Mouse (Mus musculus) T-helper 2 cell (primary cell): ENCODE results near the gene Megf8.

Experiments
- in situ Hi-C: fragments of 300-600 bp; cut with MboI, MseI; formaldehyde crosslinking; loops from one replicate; pipeline ENCODE4 v1.15.1; 2025; ENCODE audit warnings: high pct_unique_total_duplicates

Gene Megf8

DNA sequence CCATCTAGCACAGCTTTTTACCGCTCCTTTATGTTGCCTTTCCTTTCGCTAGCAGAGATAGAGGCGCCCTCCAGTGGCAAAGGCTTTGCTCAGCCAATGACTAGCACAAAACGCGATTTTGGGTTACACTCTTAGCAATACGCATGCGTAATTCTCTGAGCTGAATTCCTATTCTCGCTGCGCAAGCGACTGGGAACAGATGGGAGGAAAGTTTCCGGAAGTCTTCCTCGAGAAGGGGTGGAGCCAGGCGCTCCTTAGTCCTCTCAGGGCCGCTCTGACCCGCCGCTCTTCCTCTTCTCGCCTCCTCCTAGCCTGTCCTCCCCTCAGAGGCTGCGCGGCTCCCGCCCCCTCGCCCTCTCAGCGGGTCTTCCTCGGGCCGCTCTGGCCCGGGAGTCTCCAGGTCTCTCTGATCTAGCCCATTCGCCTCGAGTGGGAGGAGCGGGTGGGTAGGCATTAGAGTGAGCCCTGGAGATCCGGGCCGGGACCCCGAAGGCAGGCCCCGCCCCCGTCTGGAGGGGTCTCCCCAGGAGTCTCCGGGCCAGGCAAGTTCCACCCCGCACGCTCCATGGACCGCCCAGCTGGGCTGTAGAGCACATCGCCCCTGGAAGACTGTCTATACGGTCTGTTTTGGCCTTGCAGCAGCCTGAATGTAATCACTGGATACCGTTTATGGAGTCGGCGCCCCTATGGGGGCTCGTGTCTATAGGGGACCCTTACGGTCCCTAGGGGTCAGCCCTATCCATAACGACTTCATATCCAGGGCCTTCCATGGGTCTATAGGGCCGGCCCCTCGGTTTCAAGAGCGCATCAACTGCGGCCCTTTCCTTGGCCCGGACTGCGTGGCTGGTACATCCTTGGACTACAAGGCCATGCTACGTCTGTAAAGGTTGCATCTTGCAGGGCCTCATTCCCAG, at the start of gene Megf8:
Gene Megf8 (plus strand): TSS at position 633 of the 914 bp plus-strand sequence.
- in situ Hi-C loops = no loop called here

DNA sequence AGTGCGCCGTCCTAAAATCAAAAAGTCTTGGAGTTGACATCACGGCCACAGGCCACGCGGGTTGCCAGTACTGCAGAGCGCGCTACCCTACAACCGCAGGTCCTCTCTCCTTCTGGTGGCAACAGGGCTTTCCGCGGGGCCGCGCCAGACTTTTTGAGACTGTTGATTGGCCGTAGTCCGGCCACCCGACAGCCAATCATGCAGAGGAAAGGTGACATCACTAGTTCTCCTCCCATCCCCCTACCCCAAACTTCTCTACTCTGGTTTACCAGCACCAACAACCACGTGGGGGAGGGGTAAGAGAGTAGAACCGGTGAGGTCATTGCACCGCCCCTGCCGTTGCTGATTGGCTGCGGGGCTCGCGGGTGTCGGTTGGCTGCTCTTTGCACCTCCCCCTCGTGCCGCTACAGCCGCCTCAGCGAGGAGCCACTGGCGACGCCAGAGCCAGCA, 49.6 kb upstream of the Megf8 start, which contains the start of gene Cic:
Gene Cic (plus strand): TSS at position 404 of the 450 bp plus-strand sequence.
- in situ Hi-C loops = loop anchor here (5.0 kb wide), 1 partner anchor 45 kb away; the partner anchor contains the start of genes Dedd2 and Zfp526

DNA sequence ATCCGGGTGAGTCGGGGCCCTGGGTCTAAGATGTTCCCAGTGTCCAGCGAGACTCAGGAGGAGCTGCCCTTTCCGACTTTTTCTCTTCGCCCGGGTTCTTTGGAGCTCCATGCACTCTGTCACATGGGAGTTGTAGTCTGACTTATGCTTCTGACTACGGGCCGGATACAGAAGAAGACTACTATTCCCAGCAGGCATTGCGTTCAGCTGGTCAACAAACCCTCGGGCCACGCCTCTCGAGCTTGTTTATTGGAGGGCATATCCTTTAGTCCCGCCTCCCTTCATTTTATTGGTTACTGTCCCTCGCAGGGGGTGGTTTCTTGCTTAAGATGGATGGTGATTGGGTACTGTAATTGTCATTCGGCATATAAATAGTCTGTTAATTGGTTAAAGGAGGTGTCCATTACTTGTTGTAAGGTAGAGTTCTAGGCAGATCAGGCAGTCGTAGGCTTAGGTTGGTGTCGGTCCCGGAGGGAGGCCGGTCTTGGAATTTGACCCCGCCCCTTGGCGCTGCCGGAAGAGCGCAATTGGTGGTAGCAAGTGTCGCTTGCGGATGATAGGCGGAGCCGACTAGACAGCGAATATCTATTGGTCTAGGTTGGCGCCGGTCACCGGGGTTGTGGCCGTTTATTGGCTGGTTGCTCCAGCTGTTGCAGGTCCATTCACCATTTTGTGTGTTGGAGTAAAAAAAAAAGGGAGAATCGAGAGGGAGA, 49.1 kb upstream of the Megf8 start:
- in situ Hi-C loops = loop anchor here (5.0 kb wide), 1 partner anchor 46 kb away; the partner anchor contains the start of genes Dedd2 and Zfp526

DNA sequence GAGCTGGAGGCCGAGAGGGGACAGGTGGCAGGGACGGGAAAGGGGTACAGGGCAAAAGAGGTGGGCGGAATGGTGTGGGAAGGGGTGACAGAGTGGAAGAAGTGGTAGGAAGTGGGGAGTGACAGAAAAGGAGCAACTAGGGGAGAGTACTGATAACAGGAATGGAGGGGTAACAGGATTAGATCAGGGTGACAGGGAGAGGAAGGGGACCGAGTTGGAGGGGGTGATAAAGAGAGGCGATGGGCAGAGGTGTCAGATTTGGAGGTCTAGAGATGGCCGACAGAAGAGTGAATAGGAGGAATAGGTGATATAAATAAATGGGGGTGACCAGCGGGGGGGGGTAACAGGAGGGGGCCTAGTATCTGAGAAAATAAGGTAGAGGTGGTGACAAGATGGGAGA, 48.4 kb upstream of the Megf8 start:
- in situ Hi-C loops = loop anchor here (5.0 kb wide), 1 partner anchor 46 kb away; the partner anchor contains the start of genes Dedd2 and Zfp526

DNA sequence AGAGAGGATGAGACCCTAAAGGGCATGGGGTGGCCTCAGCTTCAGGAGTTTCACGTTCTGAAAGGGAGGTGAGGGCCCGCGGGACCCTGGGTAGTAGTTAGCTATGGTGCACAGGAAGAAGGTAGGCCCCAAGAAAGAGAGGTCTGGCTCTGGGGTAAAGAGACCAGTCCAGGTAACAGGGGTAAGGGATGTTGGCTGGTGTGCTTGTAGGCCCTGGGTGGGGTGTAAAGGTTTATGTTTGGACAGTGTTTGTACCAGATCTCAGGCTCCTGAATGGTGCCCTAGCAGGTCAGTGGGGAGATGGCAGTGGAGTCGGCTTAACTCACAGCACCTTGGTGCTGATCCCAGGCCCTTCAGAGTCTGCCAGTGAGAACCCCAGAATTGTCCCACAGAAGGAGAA, 47.9 kb upstream of the Megf8 start:
- in situ Hi-C loops = loop anchor here (5.0 kb wide), 1 partner anchor 47 kb away; the partner anchor contains the start of genes Dedd2 and Zfp526

DNA sequence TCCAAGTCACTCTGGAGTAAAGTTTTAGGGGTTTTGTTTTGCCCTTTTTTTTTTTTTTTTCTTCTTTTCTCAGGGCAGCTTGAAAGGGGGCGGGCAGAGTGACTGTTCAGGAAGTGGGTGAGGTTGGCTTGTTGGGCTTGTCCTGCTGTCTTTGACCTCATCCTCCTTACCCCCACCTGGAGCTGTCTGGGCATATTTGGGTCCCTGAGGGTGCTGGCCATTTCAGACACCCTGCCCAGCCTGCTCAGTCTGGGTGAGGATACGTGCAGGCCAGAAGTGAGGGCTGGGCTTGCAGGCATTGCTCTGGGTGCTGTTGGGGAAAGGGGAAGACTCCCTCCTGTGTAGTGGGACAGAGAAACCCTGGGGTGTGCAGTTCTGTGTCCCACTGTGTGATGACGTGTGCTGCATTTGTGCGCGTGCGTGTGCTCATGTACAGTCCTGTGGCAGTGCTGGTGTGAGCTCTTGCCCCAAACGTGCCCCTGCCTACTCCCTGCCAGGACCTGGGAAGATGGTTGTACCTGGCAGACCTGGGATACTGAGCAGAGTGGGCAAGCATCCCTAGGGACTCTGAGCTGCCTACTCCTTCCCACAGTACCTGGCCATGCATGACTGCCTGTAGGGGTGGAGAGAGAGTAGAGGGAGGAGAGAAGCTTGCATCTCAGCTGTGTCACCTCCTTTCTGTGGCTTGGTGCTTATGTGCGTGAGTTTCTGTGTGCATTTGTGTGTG, 47.3 kb upstream of the Megf8 start:
- in situ Hi-C loops = loop anchor here (5.0 kb wide), 1 partner anchor 47 kb away; the partner anchor contains the start of genes Dedd2 and Zfp526

DNA sequence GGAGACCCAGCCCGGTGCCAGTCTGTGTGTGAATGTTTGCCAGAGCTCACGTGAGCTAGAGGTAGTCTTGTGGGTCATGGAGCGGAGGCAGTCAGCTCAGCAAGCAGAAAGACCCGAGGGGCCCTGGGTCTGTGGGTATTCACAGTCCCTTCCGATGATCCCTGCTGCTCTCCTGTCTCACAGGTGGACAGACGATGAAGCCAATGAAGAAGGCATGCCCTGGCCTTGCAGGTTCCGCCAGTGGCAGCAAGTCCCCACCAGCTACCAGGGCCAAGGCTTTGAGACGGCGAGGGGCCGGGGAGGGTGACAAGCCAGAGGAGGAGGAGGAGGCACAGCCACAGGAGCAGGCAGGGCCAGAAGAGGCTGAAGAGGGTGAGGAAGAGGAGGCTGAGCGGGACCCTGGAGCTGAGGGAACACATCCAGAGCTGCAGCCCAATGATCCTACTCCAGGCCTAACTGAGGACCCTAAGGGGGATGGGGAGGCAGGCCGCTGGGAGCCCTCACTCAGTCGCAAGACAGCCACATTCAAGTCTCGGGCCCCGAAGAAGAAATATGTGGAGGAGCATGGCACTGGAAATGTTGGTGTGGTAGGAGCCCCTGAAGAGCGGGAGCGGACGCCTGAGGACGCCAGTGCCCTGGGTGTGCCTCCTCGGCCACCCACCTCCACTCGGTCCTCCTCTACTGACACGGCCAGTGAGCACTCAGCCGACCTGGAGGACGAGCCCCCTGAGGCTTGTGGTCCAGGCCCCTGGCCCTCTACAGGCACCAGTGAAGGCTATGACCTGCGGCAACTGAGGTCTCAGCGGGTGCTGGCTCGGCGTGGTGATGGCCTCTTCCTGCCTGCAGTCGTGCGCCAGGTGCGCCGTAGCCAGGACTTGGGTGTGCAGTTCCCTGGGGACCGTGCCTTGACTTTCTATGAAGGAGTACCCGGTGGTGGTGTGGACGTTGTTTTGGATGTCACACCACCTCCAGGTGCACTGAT, 46.0 kb upstream of the Megf8 start:
- in situ Hi-C loops = no loop called here

DNA sequence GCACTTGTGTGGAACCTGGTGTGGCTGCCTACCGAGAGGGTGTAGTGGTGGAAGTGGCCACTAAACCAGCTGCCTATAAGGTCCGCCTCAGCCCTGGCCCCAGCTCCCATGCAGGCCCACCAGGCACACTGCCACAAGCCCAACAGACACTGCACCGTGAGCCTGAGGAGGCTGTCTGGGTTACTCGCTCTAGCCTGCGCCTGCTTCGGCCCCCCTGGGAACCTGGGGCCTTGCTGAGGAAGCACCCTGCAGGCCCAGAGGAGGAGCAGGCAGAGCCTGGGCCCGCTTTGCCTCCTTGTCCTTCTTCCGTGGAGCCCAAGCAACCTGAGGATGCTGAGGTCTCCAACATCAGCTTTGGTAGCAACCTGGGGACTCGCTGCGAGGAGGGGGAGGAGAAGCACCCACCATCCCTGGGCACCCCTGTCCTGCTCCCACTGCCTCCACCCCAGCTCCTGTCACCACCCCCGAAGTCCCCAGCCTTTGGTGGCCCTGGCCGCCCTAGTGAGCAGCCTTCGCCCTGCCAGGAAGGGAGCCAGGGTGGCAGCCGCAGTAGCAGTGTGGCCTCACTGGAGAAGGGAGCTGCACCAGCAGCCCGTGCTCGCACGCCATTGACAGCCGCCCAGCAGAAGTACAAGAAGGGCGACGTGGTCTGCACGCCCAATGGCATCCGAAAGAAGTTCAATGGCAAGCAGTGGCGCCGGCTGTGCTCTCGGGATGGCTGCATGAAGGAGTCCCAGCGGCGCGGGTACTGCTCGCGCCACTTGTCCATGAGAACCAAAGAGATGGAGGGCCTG, 45.1 kb upstream of the Megf8 start:
- in situ Hi-C loops = no loop called here

DNA sequence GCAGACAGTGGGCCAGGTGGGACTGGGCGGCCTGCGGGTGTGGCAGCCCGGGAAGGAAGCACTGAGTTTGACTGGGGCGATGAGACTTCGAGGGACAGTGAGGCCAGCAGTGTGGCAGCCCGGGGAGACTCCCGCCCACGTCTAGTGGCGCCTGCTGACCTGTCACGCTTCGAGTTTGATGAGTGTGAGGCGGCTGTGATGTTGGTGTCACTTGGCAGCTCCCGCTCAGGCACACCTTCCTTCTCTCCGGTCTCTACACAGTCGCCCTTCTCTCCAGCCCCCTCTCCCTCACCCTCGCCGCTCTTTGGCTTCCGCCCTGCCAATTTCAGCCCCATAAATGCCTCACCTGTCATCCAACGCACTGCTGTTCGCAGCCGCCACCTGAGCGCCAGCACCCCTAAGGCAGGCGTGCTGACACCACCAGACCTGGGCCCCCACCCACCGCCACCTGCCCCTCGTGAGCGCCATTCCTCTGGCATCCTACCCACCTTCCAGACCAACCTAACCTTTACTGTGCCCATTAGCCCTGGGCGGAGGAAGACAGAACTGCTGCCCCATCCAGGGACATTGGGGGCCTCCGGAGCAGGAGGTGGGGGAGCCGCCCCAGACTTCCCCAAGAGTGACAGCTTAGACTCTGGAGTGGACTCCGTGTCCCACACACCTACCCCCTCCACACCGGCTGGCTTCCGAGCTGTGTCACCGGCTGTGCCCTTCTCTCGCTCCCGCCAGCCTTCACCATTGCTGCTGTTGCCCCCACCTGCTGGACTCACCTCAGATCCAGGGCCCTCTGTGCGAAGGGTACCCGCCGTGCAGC, 44.3 kb upstream of the Megf8 start:
- in situ Hi-C loops = no loop called here

DNA sequence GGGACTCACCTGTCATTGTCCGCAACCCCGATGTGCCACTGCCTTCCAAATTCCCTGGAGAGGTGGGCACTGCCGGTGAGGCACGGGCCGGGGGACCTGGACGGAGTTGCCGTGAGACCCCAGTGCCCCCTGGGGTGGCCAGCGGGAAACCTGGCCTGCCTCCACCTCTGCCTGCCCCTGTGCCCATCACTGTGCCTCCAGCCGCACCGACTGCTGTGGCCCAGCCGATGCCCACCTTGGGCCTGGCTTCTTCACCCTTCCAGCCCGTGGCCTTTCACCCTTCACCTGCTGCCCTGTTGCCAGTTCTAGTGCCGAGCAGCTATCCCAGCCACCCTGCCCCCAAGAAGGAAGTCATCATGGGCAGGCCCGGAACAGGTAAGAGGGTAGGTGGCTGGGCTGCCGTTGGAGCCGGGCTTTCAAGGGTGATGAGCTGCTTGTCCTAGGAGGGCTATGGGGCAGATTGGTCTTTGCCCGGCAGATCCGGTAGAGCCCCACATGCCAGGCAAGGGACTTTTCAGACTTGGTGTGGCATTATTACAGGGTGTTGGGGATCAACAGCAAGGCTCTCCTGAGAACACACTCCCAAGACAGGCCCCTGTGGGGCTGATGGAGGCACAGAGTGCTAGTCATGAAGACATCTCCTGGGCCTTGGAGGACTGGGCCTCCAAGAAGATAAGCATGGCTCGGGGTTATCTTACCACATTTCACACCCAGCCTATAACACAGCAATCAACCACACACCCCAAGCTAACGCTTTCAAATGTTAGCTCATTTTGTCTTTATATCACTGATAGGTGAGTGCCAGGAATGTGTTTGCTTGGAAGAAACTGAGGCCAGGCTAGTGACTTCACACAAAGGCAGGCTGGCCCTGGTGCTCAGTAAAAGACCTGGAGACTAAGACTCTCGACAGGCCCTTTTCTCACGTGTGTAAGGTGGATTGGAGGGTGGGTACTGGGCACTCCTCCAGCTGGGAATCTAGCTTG, 43.4 kb upstream of the Megf8 start:
- in situ Hi-C loops = no loop called here

DNA sequence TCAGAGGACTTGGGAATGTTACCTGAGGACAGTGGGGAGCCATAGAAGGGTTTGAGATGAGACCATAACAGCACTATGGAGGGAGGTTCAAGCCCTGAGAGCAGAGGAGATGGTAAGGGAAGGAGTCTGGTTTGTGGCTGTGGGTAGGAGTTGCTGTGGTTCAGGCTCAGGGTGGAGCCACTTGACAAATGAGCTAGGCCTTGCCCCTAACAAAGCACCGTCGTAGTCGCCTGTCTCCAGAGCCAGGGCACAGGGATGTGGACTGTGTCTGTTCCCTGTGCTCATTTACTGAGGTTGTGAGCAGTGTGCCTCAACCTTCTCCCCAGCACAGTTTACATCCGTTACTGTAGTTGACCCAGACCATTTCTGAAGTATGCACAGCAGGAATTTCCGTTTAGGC, 42.4 kb upstream of the Megf8 start:
- in situ Hi-C loops = no loop called here

DNA sequence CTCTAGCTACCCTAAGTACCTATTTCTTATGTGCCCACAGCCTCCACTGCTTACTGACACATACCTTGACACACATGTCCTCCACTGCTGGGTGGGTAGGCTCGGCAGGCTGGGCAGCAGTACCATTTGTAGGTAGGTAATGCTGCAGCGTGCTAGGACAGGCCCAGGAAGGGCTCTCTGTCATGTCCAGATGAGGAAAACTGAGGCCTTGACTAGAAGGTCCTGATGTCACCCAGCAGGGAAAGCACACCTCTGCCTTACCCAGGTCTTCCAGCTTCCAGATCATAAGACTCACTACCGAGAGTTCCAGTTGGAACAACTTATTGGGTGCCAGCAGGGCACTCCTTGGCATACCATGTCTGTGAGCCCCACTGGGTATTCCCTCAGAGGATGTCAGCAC, 42.0 kb upstream of the Megf8 start:
- in situ Hi-C loops = loop anchor here (25.0 kb wide), 1 partner anchor 1537 kb away; the partner anchor contains the start of gene Cyp2g1

DNA sequence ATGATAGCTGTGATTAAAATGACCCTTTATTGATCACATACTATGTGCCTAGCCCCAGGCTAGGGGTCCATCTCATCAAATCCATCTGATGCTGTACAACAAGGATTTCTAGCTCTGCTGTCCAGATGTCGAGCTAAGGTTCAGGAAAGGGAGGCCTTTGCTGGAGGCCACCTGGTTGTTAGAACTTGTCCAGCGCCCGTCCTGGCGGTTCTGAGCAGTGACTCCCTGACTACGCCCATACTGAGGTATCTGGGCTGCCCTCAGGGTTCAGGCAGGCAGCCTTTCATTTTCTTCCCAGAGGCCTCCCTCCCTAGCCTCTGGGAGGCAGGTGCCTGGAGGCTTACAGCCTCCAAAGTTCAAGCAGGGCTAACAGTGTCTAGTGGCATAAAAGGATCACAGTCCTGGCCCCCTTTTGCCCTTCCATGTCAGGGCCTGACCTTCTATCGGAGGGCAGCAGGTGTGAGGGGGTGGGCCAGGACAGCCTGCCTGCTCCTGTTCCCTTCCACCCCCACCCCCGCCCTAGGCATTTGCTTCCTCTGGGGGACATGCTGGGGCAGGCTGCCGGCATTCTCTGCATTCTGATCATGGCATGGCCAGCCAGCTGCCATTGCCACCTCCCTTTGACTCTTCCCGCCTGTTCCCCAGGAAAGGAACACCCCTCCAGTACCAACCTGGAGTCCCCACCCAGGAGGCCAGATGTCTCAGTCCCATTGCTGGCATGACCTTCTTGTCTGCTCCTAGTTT, 41.2 kb upstream of the Megf8 start:
- in situ Hi-C loops = loop anchor here (25.0 kb wide), 1 partner anchor 1537 kb away; the partner anchor contains the start of gene Cyp2g1

DNA sequence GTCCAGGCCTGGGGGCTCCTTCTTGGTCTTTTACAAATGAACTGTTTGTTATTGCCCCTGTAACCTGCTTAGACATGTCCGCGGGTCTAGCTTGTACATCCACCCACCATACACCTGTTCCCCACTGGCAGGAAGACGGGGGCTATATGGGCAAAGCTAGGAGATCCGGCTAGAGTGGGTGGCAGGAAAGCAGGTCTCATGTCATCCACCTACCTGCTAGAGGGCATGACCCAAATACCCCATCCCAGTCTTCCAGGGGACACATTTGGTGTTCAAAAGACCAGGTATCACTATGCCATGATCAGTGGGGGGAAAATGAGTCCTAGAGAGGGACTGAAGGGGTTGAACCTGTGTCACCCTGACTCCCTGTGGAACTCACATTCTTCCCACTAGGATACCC, 39.6 kb upstream of the Megf8 start:
- in situ Hi-C loops = loop anchor here (25.0 kb wide), 1 partner anchor 1535 kb away; the partner anchor contains the start of gene Cyp2g1

DNA sequence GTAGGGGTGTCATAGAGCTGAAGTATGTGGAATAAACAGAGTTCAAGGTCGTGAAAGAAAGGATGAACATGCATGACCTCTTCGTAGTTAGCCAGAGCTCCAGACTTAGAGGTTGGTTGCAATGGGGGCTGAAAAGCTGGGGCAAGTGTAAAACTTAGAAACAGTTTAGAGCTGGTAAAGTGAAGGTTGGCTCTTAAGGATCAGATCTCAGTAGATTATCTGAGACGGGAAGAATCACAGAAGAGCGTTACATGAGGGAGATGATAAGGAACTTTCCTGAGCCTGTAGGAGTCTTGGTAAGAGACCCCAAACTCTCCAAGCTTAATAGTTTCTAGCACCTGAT, 39.0 kb upstream of the Megf8 start:
- in situ Hi-C loops = loop anchor here (25.0 kb wide), 1 partner anchor 1534 kb away; the partner anchor contains the start of gene Cyp2g1

DNA sequence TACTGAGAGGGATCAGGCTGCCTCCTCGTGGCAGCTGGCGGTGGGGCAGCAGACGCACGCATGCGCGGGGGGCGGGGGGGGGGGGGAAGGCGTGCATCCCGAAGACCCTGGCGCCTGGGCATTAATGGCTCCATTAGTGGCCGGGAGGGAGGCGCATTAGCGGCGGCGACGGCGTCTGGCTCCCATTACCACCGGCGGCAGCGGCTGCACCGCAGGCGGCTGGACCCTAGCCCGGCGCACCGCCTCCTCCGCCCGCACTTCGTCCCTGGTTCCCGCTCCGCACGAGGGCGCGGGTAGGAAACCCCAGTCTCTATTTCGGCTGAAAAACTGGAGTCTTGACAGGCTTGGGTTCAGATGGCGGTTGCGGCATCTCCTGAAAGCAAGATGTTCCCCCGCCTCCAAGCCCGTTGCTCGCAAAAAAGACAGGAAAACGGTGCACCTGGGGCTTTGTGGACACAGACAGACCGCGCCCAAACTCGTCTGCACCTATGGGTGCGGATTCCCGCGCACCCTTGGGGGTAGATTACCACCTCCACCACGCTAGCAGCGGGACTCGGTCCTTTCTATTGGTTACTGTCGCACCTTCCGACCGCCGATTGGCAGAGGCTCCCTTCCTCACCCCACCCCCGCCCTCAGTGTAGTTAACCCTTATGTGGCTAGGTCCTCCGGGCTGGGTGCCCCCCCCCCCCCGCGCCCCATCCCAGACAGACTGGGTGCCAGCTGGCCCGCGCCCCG, 38.5 kb upstream of the Megf8 start:
- in situ Hi-C loops = loop anchor here (25.0 kb wide), 1 partner anchor 1534 kb away; the partner anchor contains the start of gene Cyp2g1
